Mouse (Mus musculus) layer of hippocampus, adult 8-10 months (tissue): ENCODE data around the gene Pcx. TPM values are rescaled to one million over a fixed set of nuclear protein-coding genes. Genes with fewer than 3 reads are reported as not detected.

Source experiments
- DNase-seq, 2 experiments: peaks; one replicate each; pipeline ENCODE4 v3.0.0; 2022; ENCODE audit warnings: low spot score in 2 of 2
- total RNA-seq, 4 experiments: library from RNA; stranded (reverse); gene quantifications; 2 replicates each; pipeline ENCODE4 v1.2.4; 2022

Gene Pcx
- total RNA-seq, 4 experiments from 2014 or later = 64.5 to 72.7 (median 68.1) TPM

GRCm38 (mm10) chr19:4496535-4497262 is 13.6 kb upstream of the Pcx start:
- no peak for DNase-seq

GRCm38 (mm10) chr19:4497263-4497973 is 12.9 kb upstream of the Pcx start:
- peak in 1 of 2 experiments; percentile 67 for DNase-seq

- no peak for DNase-seq
These were observed 12.0 kb upstream of the Pcx start, which contains the start of gene 2010003K11Rik for GRCm38 (mm10) chr19:4498062-4498933. Gene 2010003K11Rik, minus strand, starts transcription at chr19:4498583.

GRCm38 (mm10) chr19:4502701-4503100 is 7.6 kb upstream of the Pcx start:
- no peak for DNase-seq

- DNase-seq = no peak
These were observed 5.4 kb upstream of the Pcx start for GRCm38 (mm10) chr19:4504830-4505229.

GRCm38 (mm10) chr19:4507746-4508145 is 2.5 kb upstream of the Pcx start:
- DNase-seq = no peak

GRCm38 (mm10) chr19:4511116-4511841 is 1.0 kb downstream of the Pcx start:
- DNase-seq = no peak

GRCm38 (mm10) chr19:4513236-4513858 is 3.1 kb downstream of the Pcx start:
- DNase-seq = no peak

- DNase-seq = no peak
These were observed 5.5 kb downstream of the Pcx start for GRCm38 (mm10) chr19:4515746-4516145.

GRCm38 (mm10) chr19:4516288-4516687 is 6.0 kb downstream of the Pcx start:
- no peak for DNase-seq

- DNase-seq = no peak
These were observed 7.2 kb downstream of the Pcx start for GRCm38 (mm10) chr19:4517483-4517882.

GRCm38 (mm10) chr19:4521426-4522050 is 11.3 kb downstream of the Pcx start:
- DNase-seq = no peak

- DNase-seq = no peak
These were observed 24.4 kb downstream of the Pcx start for GRCm38 (mm10) chr19:4534646-4535045.

GRCm38 (mm10) chr19:4535922-4536321 is 25.6 kb downstream of the Pcx start:
- no peak for DNase-seq

- no peak for DNase-seq
These were observed 26.3 kb downstream of the Pcx start for GRCm38 (mm10) chr19:4536606-4537005.

- no peak for DNase-seq
These were observed 30.0 kb downstream of the Pcx start for GRCm38 (mm10) chr19:4540263-4540662.

- DNase-seq = no peak
These were observed 30.7 kb downstream of the Pcx start for GRCm38 (mm10) chr19:4540992-4541391.

- DNase-seq = no peak
These were observed 31.8 kb downstream of the Pcx start for GRCm38 (mm10) chr19:4542081-4542480.

- DNase-seq = no peak
These were observed 34.8 kb downstream of the Pcx start for GRCm38 (mm10) chr19:4545091-4545490.

GRCm38 (mm10) chr19:4545841-4546240 is 35.6 kb downstream of the Pcx start:
- DNase-seq = no peak
